Mouse (Mus musculus) myocyte (in vitro differentiated cells): ENCODE data around the gene Gpr158. TPM values are rescaled to one million over a fixed set of nuclear protein-coding genes. Genes with fewer than 3 reads are reported as not detected.

Source experiments
- H3K27me3 ChIP-seq: one replicate; pipeline ENCODE4 v1.6.1; 2011; ENCODE audit not compliant: control insufficient read depth, insufficient read depth, insufficient read length
- H3K36me3 ChIP-seq: one replicate; pipeline ENCODE4 v1.6.1; 2011; ENCODE audit not compliant: control insufficient read depth, insufficient read depth
- H3K4me2 ChIP-seq: one replicate; pipeline ENCODE4 v1.6.1; 2011; ENCODE audit warnings: low read depth, control low read depth
- H3K4me3 ChIP-seq: one replicate; pipeline ENCODE4 v1.5.1; 2011; ENCODE audit warnings: mild to moderate bottlenecking, control low read depth, moderate library complexity
- H3K79me2 ChIP-seq: one replicate; pipeline ENCODE4 v1.6.1; 2011; ENCODE audit not compliant: control insufficient read depth, insufficient read depth
- H3ac ChIP-seq: one replicate; pipeline ENCODE4 v1.6.1; 2011; ENCODE audit not compliant: control insufficient read depth, insufficient read length
- CEBPB ChIP-seq: IDR thresholded peaks from 2 replicates; pipeline ENCODE4 v1.6.1; 2011; ENCODE audit warnings: mild to moderate bottlenecking, moderate library complexity; ENCODE audit not compliant: poor library complexity, insufficient read depth, severe bottlenecking
- E2F4 ChIP-seq: IDR thresholded peaks from one replicate; pipeline ENCODE4 v1.6.1; 2011; ENCODE audit warnings: mild to moderate bottlenecking, control low read depth, moderate library complexity; ENCODE audit not compliant: insufficient read depth
- MAX ChIP-seq: IDR thresholded peaks from one replicate; pipeline ENCODE4 v1.6.1; 2011; ENCODE audit warnings: low read depth, mild to moderate bottlenecking, control low read depth
- MYOD1 ChIP-seq, 3 experiments: IDR thresholded peaks; one replicate each; pipeline ENCODE4 v1.6.1; 2011; ENCODE audit warnings: control low read depth in 2 of 3, low read depth in 2 of 3, mild to moderate bottlenecking in 2 of 3, moderate library complexity in 1 of 3; ENCODE audit not compliant: insufficient read length in 2 of 3, control insufficient read depth in 1 of 3
- MYOG ChIP-seq, 3 experiments: IDR thresholded peaks; one replicate each; pipeline ENCODE4 v1.6.1; 2011; ENCODE audit warnings: control low read depth in 2 of 3, low read depth in 2 of 3, mild to moderate bottlenecking in 2 of 3; ENCODE audit not compliant: insufficient read length in 2 of 3, control insufficient read depth in 1 of 3, insufficient read depth in 1 of 3
- POLR2A ChIP-seq: IDR thresholded peaks from one replicate; pipeline ENCODE4 v1.6.1; 2011; ENCODE audit warnings: low read depth, mild to moderate bottlenecking, control low read depth, moderate library complexity; ENCODE audit not compliant: insufficient read length
- POLR2AphosphoS2 ChIP-seq: IDR thresholded peaks from one replicate; pipeline ENCODE4 v1.6.1; 2011; ENCODE audit warnings: low read depth, control low read depth; ENCODE audit not compliant: insufficient read length
- REST ChIP-seq: IDR thresholded peaks from one replicate; pipeline ENCODE4 v1.6.1; 2011; ENCODE audit warnings: mild to moderate bottlenecking, control low read depth, moderate library complexity; ENCODE audit not compliant: insufficient read depth, insufficient read length
- SRF ChIP-seq: IDR thresholded peaks from one replicate; pipeline ENCODE4 v1.6.1; 2011; ENCODE audit warnings: low read depth; ENCODE audit not compliant: control insufficient read depth, insufficient read length
- TCF12 ChIP-seq: IDR thresholded peaks from one replicate; pipeline ENCODE4 v1.6.1; 2011; ENCODE audit warnings: mild to moderate bottlenecking, control low read depth; ENCODE audit not compliant: poor library complexity, insufficient read depth, severe bottlenecking
- TCF3 ChIP-seq: IDR thresholded peaks from one replicate; pipeline ENCODE4 v1.6.1; 2011; ENCODE audit warnings: low read depth, control low read depth; ENCODE audit not compliant: insufficient read length
- USF1 ChIP-seq: IDR thresholded peaks from one replicate; pipeline ENCODE4 v1.6.1; 2011; ENCODE audit warnings: low read depth, mild to moderate bottlenecking, control low read depth, moderate library complexity
- polyA plus RNA-seq: library from polyadenylated mRNA; unstranded; fragments of >200 nt; fragmentation: generic; extraction: Trizol; gene quantifications from one replicate; pipeline ENCODE4 v1.2.1, GENCODE M21; 2012; ENCODE audit warnings: missing spikeins

Gene Gpr158
- not detected for polyA plus RNA-seq

- Histone ChIP-seq H3ac (no peak within 1 kb of the TSS), H3K27me3 (no peaks in the 10 kb centered on the region), H3K4me2 (no peak within 1 kb of the TSS), H3K4me3 (no peak within 1 kb of the TSS), H3K36me3 (no peaks in the 10 kb centered on the region), H3K79me2 (no peaks in the 10 kb centered on the region)
- TF ChIP-seq REST (peak; percentile 92), MAX (no peak)
These were observed at the start of gene Gpr158 for GRCm38 (mm10) chr2:21367345-21368111. Gpr158 (plus strand) TSS chr2:21367542.

GRCm38 (mm10) chr2:21343821-21344220 is 23.5 kb upstream of the Gpr158 start:
- Histone ChIP-seq H3K4me2 (no peak overlapping the region), H3K36me3 (no peaks in the 10 kb centered on the region), H3K27me3 (no peaks in the 10 kb centered on the region), H3K79me2 (no peaks in the 10 kb centered on the region), H3K4me3 (no peak overlapping the region), H3ac (no peak overlapping the region)
- no peak for TF ChIP-seq POLR2AphosphoS2

DNA sequence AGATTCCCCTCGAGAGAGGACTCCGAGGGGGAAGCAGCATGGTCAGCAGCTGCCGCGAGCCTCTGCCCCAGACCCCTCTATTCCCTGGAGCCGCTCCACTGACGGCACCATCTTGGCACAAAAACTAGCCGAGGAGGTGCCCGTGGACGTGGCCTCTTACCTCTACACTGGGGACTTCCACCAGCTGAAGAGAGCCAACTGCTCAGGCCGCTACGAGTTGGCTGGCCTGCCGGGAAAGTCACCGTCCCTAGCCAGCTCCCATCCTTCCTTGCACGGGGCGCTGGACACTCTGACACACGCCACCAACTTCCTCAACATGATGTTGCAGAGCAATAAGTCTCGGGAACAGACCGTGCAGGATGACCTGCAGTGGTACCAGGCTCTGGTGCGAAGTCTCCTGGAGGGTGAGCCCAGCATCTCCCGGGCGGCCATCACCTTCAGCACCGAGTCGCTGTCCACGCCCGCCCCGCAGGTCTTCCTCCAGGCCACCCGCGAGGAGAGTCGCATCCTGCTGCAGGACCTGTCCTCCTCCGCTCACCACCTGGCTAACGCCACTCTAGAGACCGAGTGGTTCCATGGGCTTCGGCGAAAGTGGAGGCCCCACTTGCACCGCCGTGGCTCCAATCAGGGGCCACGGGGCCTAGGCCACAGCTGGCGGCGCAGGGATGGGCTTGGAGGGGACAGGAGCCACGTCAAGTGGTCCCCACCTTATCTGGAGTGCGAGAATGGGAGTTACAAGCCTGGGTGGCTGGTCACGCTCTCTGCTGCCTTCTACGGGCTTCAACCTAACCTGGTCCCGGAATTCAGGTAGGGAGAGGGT is 1.2 kb downstream of the Gpr158 start:
- Histone ChIP-seq H3K4me3 (no peak overlapping the region), H3ac (no peak overlapping the region), H3K4me2 (no peak overlapping the region), H3K79me2 (no peaks in the 10 kb centered on the region), H3K27me3 (no peaks in the 10 kb centered on the region), H3K36me3 (no peaks in the 10 kb centered on the region)
- TF ChIP-seq E2F4 = no peak
- peak; percentile 65 for TF ChIP-seq REST

GRCm38 (mm10) chr2:21369171-21369485 is 1.8 kb downstream of the Gpr158 start:
- no peak overlapping the region for H3K4me2 ChIP-seq
- no peaks in the 10 kb centered on the region for H3K79me2 ChIP-seq
- H3ac ChIP-seq = no peak overlapping the region
- no peaks in the 10 kb centered on the region for H3K27me3 ChIP-seq
- H3K4me3 ChIP-seq = no peak overlapping the region
- TF ChIP-seq E2F4 = no peak
- TF ChIP-seq USF1 = no peak
- TF ChIP-seq REST = no peak
- no peak for TF ChIP-seq TCF12
- TF ChIP-seq CEBPB = no peak
- TF ChIP-seq POLR2A = no peak
- no peak for TF ChIP-seq MYOD1 (IDR thresholded peaks at IDR 0.05; ENCODE audit: control insufficient read depth in 1 of 3, insufficient read length in 2 of 3, low read depth in 2 of 3)
- no peak for TF ChIP-seq TCF3
- TF ChIP-seq MYOG (IDR thresholded peaks at IDR 0.05; ENCODE audit: control insufficient read depth in 1 of 3, insufficient read depth in 1 of 3, insufficient read length in 2 of 3, low read depth in 2 of 3) = no peak
- no peak for TF ChIP-seq POLR2AphosphoS2
- TF ChIP-seq MAX = no peak
- no peak for TF ChIP-seq SRF
- H3K36me3 ChIP-seq = no peaks in the 10 kb centered on the region

GRCm38 (mm10) chr2:21369556-21369955 is 2.2 kb downstream of the Gpr158 start:
- H3K79me2 ChIP-seq = no peaks in the 10 kb centered on the region
- TF ChIP-seq POLR2AphosphoS2 = no peak
- no peak for TF ChIP-seq MAX
- no peak for TF ChIP-seq SRF
- TF ChIP-seq REST = no peak
- no peak for TF ChIP-seq TCF12
- no peak overlapping the region for H3K4me2 ChIP-seq
- no peaks in the 10 kb centered on the region for H3K27me3 ChIP-seq
- H3ac ChIP-seq = no peak overlapping the region
- H3K4me3 ChIP-seq = no peak overlapping the region
- no peaks in the 10 kb centered on the region for H3K36me3 ChIP-seq

GRCm38 (mm10) chr2:21379516-21379915 is 12.2 kb downstream of the Gpr158 start:
- no peaks in the 10 kb centered on the region for H3K79me2 ChIP-seq
- TF ChIP-seq TCF3 (no peak), MYOG (IDR thresholded peaks at IDR 0.05; ENCODE audit: control insufficient read depth in 1 of 3, insufficient read depth in 1 of 3, insufficient read length in 2 of 3, low read depth in 2 of 3) (no peak), SRF (no peak), E2F4 (no peak), REST (no peak), TCF12 (no peak), CEBPB (no peak), POLR2A (no peak), MYOD1 (IDR thresholded peaks at IDR 0.05; ENCODE audit: control insufficient read depth in 1 of 3, insufficient read length in 2 of 3, low read depth in 2 of 3) (no peak), POLR2AphosphoS2 (no peak), USF1 (no peak), MAX (no peak)

More at GRCm38 (mm10) chr2:21379516-21379915, 12.2 kb downstream of the Gpr158 start:
- Histone ChIP-seq H3K36me3 (no peaks in the 10 kb centered on the region), H3K27me3 (no peaks in the 10 kb centered on the region), H3ac (no peak overlapping the region), H3K4me2 (no peak overlapping the region), H3K4me3 (no peak overlapping the region)
